Mouse (Mus musculus) heart, adult 2 months (tissue): ENCODE results near the gene Palld. TPM values are rescaled to one million over a fixed set of nuclear protein-coding genes. Genes with fewer than 3 reads are reported as not detected.
A peak's percentile ranks its signal among the peaks of the same experiment; 100 is the strongest.

Experiments
- DNase-seq, 2 experiments: peaks; one replicate each; pipeline ENCODE4 v3.0.0; 2021
- H3K27ac ChIP-seq: fragments of 200-600 bp; 2 replicates; pipeline ENCODE4 v1.8.1; 2022
- H3K27me3 ChIP-seq: fragments of 200-500 bp; 2 replicates; pipeline ENCODE4 v1.6.1; 2012; ENCODE audit warnings: mild to moderate bottlenecking, low read length, inconsistent platforms, mixed read lengths; ENCODE audit not compliant: control insufficient read depth, insufficient read depth
- H3K36me3 ChIP-seq: fragments of 200-500 bp; 2 replicates; pipeline ENCODE4 v1.6.1; 2012; ENCODE audit warnings: low read length, inconsistent platforms; ENCODE audit not compliant: control insufficient read depth, insufficient read depth
- H3K4me1 ChIP-seq: fragments of 200-500 bp; 2 replicates; pipeline ENCODE4 v1.6.1; 2011; ENCODE audit warnings: low read length; ENCODE audit not compliant: control insufficient read depth, insufficient read depth
- H3K4me3 ChIP-seq: fragments of 200-600 bp; 2 replicates; pipeline ENCODE4 v1.8.1; 2022
- H3K79me2 ChIP-seq: fragments of 200-500 bp; replicated peaks from 2 replicates; pipeline ENCODE4 v1.6.1; 2012; ENCODE audit warnings: mild to moderate bottlenecking, inconsistent platforms, low read length, moderate library complexity, mixed read lengths; ENCODE audit not compliant: control insufficient read depth, insufficient read depth
- H3K9ac ChIP-seq: fragments of 200-500 bp; 2 replicates; pipeline ENCODE4 v1.6.1; 2012; ENCODE audit warnings: low read depth, mild to moderate bottlenecking, control low read depth, inconsistent platforms, low read length, mixed read lengths
- CTCF ChIP-seq: fragments of 200-600 bp; IDR thresholded peaks from 2 replicates; pipeline ENCODE4 v1.8.1; 2022; ENCODE audit warnings: antibody characterized with exemption, mild to moderate bottlenecking, moderate library complexity
- EP300 ChIP-seq: fragments of 200-500 bp; IDR thresholded peaks from 2 replicates; pipeline ENCODE4 v1.6.1; 2011; ENCODE audit warnings: low read depth, low read length, control low read depth; ENCODE audit not compliant: insufficient read depth
- POLR2A ChIP-seq: fragments of 200-500 bp; IDR thresholded peaks from 2 replicates; pipeline ENCODE4 v1.6.1; 2011; ENCODE audit warnings: mild to moderate bottlenecking, low read depth, low read length, control low read depth; ENCODE audit not compliant: insufficient read depth
- WGBS: fragments of 180-500 bp; shearing (Covaris S2); methylation state at CpG from one replicate; pipeline ENCODE4 v1.1.7; 2018; 5-methylcytosine and 5-hydroxymethylcytosine counted together
- intact Hi-C: fragments of 180-260 bp; cut with DNase I; formaldehyde crosslinking; loops from one replicate; pipeline ENCODE4 v1.15.1; 2025
- polyA plus RNA-seq: library from polyadenylated mRNA; depleted of rRNA; stranded (reverse); fragments of >200 nt; gene quantifications from 2 replicates; pipeline ENCODE4 v1.2.3, GENCODE M21; 2012
- total RNA-seq, 2 experiments: library from RNA; stranded (reverse); gene quantifications; 2 replicates each; pipeline ENCODE4 v1.2.3; 2021

Gene Palld
- total and polyA plus RNA-seq, 3 experiments = 60.3 to 188 (median 169) TPM

GRCm38 (mm10) chr8:61714293-61714831 is 188.1 kb downstream of the Palld start:
- Histone ChIP-seq H3K4me3 (no peak overlapping the region), H3K36me3 (peaks cover 29% of the 10 kb centered on the region), H3K79me2 (no peaks in the 10 kb centered on the region), H3K4me1 (peaks cover 11% of the 10 kb centered on the region), H3K27ac (no peak overlapping the region), H3K9ac (no peak overlapping the region), H3K27me3 (no peaks in the 10 kb centered on the region)
- no peak for DNase-seq
- intact Hi-C loops = no loop called here
- 38% methylated on average over 6 of the region's 6 CpGs for WGBS
- TF ChIP-seq EP300 (no peak), CTCF (no peak), POLR2A (no peak)

- Histone ChIP-seq H3K4me1 (peaks cover 11% of the 10 kb centered on the region), H3K36me3 (peaks cover 30% of the 10 kb centered on the region), H3K27ac (no peak overlapping the region), H3K27me3 (no peaks in the 10 kb centered on the region), H3K4me3 (no peak overlapping the region), H3K79me2 (no peaks in the 10 kb centered on the region), H3K9ac (no peak overlapping the region)
- DNase-seq = no peak
- 75% methylated on average over 16 of the region's 16 CpGs for whole genome bisulfite sequencing
- intact Hi-C loops = no loop called here
- TF ChIP-seq CTCF (no peak), EP300 (no peak), POLR2A (no peak)
Measured at GRCm38 (mm10) chr8:61713195-61713990, 189.1 kb downstream of the Palld start.

GRCm38 (mm10) chr8:61712426-61712825 is 190.1 kb downstream of the Palld start:
- no peak for DNase-seq
- H3K27me3 ChIP-seq = no peaks in the 10 kb centered on the region
- intact Hi-C loops = no loop called here
- no peak overlapping the region for H3K27ac ChIP-seq
- peaks cover 11% of the 10 kb centered on the region for H3K4me1 ChIP-seq
- TF ChIP-seq EP300 (no peak), POLR2A (no peak), CTCF (no peak)
- H3K4me3 ChIP-seq = no peak overlapping the region
- 76% methylated on average over 2 of the region's 2 CpGs for WGBS
- no peaks in the 10 kb centered on the region for H3K79me2 ChIP-seq
- H3K9ac ChIP-seq = no peak overlapping the region
- peaks cover 28% of the 10 kb centered on the region for H3K36me3 ChIP-seq

DNA sequence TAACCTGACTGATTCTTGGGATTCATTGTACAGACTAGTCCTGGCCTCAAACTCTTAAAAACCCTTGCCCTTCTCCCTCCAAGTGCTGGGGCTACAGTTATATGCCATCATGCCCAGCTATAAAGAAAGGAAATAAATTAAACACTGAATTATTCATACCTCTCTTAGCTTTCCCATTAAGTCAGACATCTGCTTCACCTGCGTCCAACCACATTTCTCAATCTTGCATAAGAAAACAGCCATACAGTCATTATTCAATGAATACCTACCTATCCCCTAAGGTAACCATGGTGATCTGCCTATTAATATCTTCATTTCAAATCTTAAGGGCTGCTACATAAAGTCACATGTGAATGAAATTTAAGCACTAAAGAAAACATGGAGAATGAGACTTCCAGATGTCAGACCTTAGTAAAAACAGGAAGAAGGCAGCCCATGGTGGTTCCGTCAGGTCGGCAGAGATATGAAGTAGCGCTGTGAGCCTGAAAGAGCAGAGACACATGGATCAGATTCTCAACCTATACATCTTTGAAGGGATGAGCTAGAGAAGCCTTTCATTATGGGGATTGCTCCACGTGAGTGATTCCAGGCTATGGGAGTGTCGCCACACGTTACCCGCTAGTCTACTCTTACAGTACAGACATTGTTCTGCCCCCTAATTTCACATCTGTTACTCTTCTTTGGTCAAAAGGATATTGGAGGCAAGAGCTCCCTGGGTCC is 193.7 kb downstream of the Palld start:
- Histone ChIP-seq H3K79me2 (no peaks in the 10 kb centered on the region), H3K4me3 (peak overlapping the region; percentile 11; the same call in 1 of the 2 replicates), H3K4me1 (no peaks in the 10 kb centered on the region; the same call in none of the 2 replicates), H3K27ac (peak overlapping the region; percentile 75), H3K27me3 (no peaks in the 10 kb centered on the region), H3K9ac (no peak overlapping the region), H3K36me3 (peaks cover 33% of the 10 kb centered on the region)
- peak in 1 of 2 experiments; percentile 34 for DNase-seq
- TF ChIP-seq CTCF = no peak
- TF ChIP-seq EP300 = 0 out of 2 replicates have a peak, but pooled peaks have one; percentile 57
- TF ChIP-seq POLR2A = no peak
- WGBS = 50% methylated on average over 8 of the region's 8 CpGs
- intact Hi-C loops = loop anchor here (5.0 kb wide), 1 partner anchor 124 kb away; no protein-coding TSS in a partner anchor

GRCm38 (mm10) chr8:61705491-61705890 is 197.0 kb downstream of the Palld start:
- no peaks in the 10 kb centered on the region for H3K79me2 ChIP-seq
- TF ChIP-seq POLR2A (no peak), CTCF (no peak), EP300 (no peak)
- H3K27me3 ChIP-seq = no peaks in the 10 kb centered on the region
- DNase-seq = no peak
- no peak overlapping the region for H3K4me3 ChIP-seq
- no peak overlapping the region for H3K9ac ChIP-seq
- 76% methylated on average over 3 of the region's 3 CpGs for WGBS
- no peak overlapping the region for H3K27ac ChIP-seq
- peaks cover 2% of the 10 kb centered on the region; the same call in 1 of the 2 replicates for H3K4me1 ChIP-seq
- H3K36me3 ChIP-seq = peaks cover 21% of the 10 kb centered on the region
- intact Hi-C loops = loop anchor here (5.0 kb wide), 1 partner anchor 127 kb away; no protein-coding TSS in a partner anchor
